Mouse (Mus musculus) frontal cortex, postnatal 36 days (tissue): Measurements from ENCODE around the gene Ube2n.

Source experiments
- DNase-seq, 2 experiments: peaks; one replicate each; pipeline ENCODE4 v3.0.0; 2022; ENCODE audit warnings: low spot score in 2 of 2

The Ube2n gene

DNA sequence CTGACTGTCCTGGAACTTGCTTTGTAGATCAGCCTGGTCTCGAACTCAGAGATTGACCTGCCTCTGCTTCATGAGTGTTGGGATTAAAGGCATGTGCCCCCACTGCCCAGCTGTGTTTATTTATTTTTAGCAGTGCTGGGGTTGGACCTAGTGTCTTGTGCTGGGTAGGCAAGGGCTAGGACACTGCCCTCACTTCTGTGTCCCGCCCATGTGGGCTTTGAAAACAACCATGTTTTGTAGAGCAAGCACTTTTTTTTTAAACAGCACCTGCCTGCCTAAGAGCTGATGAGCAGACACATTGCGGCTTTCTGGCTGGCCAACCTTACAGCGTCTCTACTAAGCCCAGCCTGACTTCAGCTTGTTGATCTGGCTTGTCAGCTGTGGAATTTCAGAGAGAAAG is 76.3 kb downstream of the Ube2n start:
- DNase-seq, result no peak

DNA sequence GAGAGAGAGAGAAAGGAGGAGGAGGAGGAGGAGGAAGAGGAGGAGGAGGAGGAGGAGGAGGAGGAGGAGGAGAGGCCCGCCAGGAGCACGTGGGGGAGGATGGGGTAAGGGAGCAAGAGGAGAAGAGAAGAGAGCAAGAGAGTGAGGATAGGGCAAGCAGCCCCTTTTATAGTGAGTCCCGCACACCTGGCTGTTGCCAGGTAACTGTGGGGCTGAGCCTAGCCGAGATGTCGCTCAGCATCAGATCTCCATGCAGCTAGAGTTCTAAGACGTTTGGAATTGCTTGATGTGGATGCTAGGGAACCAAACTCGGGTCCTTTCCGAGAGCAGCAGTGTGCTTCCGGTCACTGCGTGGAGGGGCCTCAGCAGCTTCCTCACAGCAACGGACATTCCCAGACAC is 79.5 kb downstream of the Ube2n start:
- no peak for DNase-seq
